Mouse (Mus musculus) bone marrow, adult 2 months (tissue): ENCODE data around the gene Tmem130. TPM values are rescaled to one million over a fixed set of nuclear protein-coding genes. Genes with fewer than 3 reads are reported as not detected.

Experiments
- H3K27ac ChIP-seq: fragments of 200-500 bp; 2 replicates; pipeline ENCODE4 v1.5.1; 2012; ENCODE audit warnings: low read depth, mild to moderate bottlenecking, control low read depth, inconsistent platforms, low read length; ENCODE audit not compliant: control insufficient read depth, poor library complexity, insufficient read depth
- H3K4me1 ChIP-seq: fragments of 200-500 bp; 2 replicates; pipeline ENCODE4 v1.6.1; 2011; ENCODE audit warnings: low read length; ENCODE audit not compliant: control insufficient read depth, insufficient read depth
- H3K4me3 ChIP-seq: fragments of 200-500 bp; replicated peaks from 2 replicates; pipeline ENCODE3; 2011; ENCODE audit warnings: mild to moderate bottlenecking, low read depth, low read length, control low read depth; ENCODE audit not compliant: control insufficient read depth
- CTCF ChIP-seq: fragments of 200-500 bp; IDR thresholded peaks from 2 replicates; pipeline ENCODE4 v1.5.1; 2011; ENCODE audit warnings: low read length, control low read depth; ENCODE audit not compliant: control insufficient read depth, insufficient read depth
- POLR2A ChIP-seq: fragments of 200-500 bp; IDR thresholded peaks from 2 replicates; pipeline ENCODE4 v1.6.1; 2011; ENCODE audit warnings: low read depth, mild to moderate bottlenecking, control low read depth, low read length, borderline replicate concordance; ENCODE audit not compliant: control insufficient read depth
- WGBS: fragments of 180-500 bp; shearing (Covaris S2); methylation state at CpG from one replicate; pipeline ENCODE4 v1.1.7; 2018; 5-methylcytosine and 5-hydroxymethylcytosine counted together
- polyA plus RNA-seq: library from polyadenylated mRNA; stranded (reverse); fragments of >200 nt; gene quantifications from 2 replicates; pipeline ENCODE4 v1.2.4, GENCODE M21; 2011; ENCODE audit warnings: low replicate concordance; ENCODE audit not compliant: missing spikeins, insufficient read depth, insufficient read length

Tmem130 gene
- polyA plus RNA-seq, 1 experiment = not detected

- Histone ChIP-seq H3K4me1 (no peaks in the 10 kb centered on the region), H3K27ac (no peak overlapping the region), H3K4me3 (no peak overlapping the region)
- TF ChIP-seq CTCF = no peak
- TF ChIP-seq POLR2A = no peak
- WGBS = 71% methylated on average over 10 of the region's 10 CpGs
Observed at GRCm38 (mm10) chr5:144755191-144755590, 6.4 kb downstream of the Tmem130 start.

GRCm38 (mm10) chr5:144753041-144753440, 8.6 kb downstream of the Tmem130 start:
- 45% methylated on average over 7 of the region's 7 CpGs for WGBS
- Histone ChIP-seq H3K27ac (no peak overlapping the region), H3K4me1 (no peaks in the 10 kb centered on the region), H3K4me3 (no peak overlapping the region)
- 0 out of 2 replicates have a peak, but pooled peaks have one; percentile 13 for TF ChIP-seq CTCF
- no peak for TF ChIP-seq POLR2A

GRCm38 (mm10) chr5:144752432-144752831, 9.2 kb downstream of the Tmem130 start:
- no peak overlapping the region for H3K4me3 ChIP-seq
- H3K27ac ChIP-seq = no peak overlapping the region
- WGBS = 4% methylated on average over 5 of the region's 5 CpGs
- TF ChIP-seq CTCF (no peak), POLR2A (no peak)
- H3K4me1 ChIP-seq = no peaks in the 10 kb centered on the region

GRCm38 (mm10) chr5:144737101-144737500, 24.5 kb downstream of the Tmem130 start:
- Histone ChIP-seq H3K4me3 (no peak overlapping the region), H3K27ac (no peak overlapping the region), H3K4me1 (no peaks in the 10 kb centered on the region)
- 90% methylated on average over 14 of the region's 14 CpGs for WGBS
- TF ChIP-seq POLR2A (no peak), CTCF (no peak)

GRCm38 (mm10) chr5:144734949-144735348, 26.7 kb downstream of the Tmem130 start:
- 29% methylated on average over 8 of the region's 8 CpGs for WGBS
- no peaks in the 10 kb centered on the region for H3K4me1 ChIP-seq
- no peak overlapping the region for H3K4me3 ChIP-seq
- TF ChIP-seq CTCF (peak; percentile 80), POLR2A (no peak)
- H3K27ac ChIP-seq = no peak overlapping the region

- WGBS = 28% methylated on average over 4 of the region's 4 CpGs
- no peak overlapping the region for H3K27ac ChIP-seq
- H3K4me1 ChIP-seq = no peaks in the 10 kb centered on the region
- 0 out of 2 replicates have a peak, but pooled peaks have one; percentile 16 for TF ChIP-seq CTCF
- no peak for TF ChIP-seq POLR2A
- no peak overlapping the region for H3K4me3 ChIP-seq
Observed at GRCm38 (mm10) chr5:144733953-144734352, 27.7 kb downstream of the Tmem130 start.

GRCm38 (mm10) chr5:144729216-144729615, 32.4 kb downstream of the Tmem130 start:
- 82% methylated on average over 8 of the region's 8 CpGs for WGBS
- Histone ChIP-seq H3K27ac (no peak overlapping the region), H3K4me3 (no peak overlapping the region), H3K4me1 (no peaks in the 10 kb centered on the region)
- TF ChIP-seq CTCF = no peak
- no peak for TF ChIP-seq POLR2A

GRCm38 (mm10) chr5:144728237-144728636, 33.4 kb downstream of the Tmem130 start:
- WGBS = 63% methylated on average over 5 of the region's 5 CpGs
- Histone ChIP-seq H3K4me1 (no peaks in the 10 kb centered on the region), H3K4me3 (no peak overlapping the region), H3K27ac (no peak overlapping the region)
- TF ChIP-seq POLR2A (no peak), CTCF (no peak)

- TF ChIP-seq CTCF (peak; percentile 63), POLR2A (no peak)
- 8% methylated on average over 9 of the region's 9 CpGs for WGBS
- Histone ChIP-seq H3K4me1 (no peaks in the 10 kb centered on the region), H3K27ac (no peak overlapping the region), H3K4me3 (no peak overlapping the region)
Observed at GRCm38 (mm10) chr5:144727119-144727518, 34.5 kb downstream of the Tmem130 start.
